Comparison of ENCODE assay signal across 15 mouse cellular contexts in genomic region chr1:61353481-61353880, GRCm38 (mm10).
"Had no signal": no experiment of that assay in that cellular context is flagged by ENCODE, and none has a peak within 500 bp of the region (broad histone marks: within the 10 kb centered on the region; RNA-seq: fewer than 3 reads in every experiment).

No protein-coding gene starts in this region.

- H3K4me2 ChIP-seq: kidney, embryonic 15.5 days; limb, embryonic 13.5 days; liver, embryonic 11.5 days; liver, embryonic 15.5 days; lung, embryonic 14.5 days; midbrain, embryonic 12.5 days; neural tube, embryonic 12.5 days had no signal

- H3K9ac ChIP-seq: kidney, embryonic 15.5 days; limb, embryonic 13.5 days; liver, embryonic 15.5 days; lung, embryonic 14.5 days; midbrain, embryonic 12.5 days; neural tube, embryonic 12.5 days had no signal

- DNase-seq: kidney, postnatal 25 days; layer of hippocampus, postnatal 36 days; lung, embryonic 14.5 days; lung, postnatal 10 days; lung, postnatal 4 days; right cerebral cortex, postnatal 4 days; spleen, adult 18-20 months; thymus, adult 18-20 months; thymus, postnatal 25 days had no signal

- H3K36me3 ChIP-seq: kidney, embryonic 15.5 days; limb, embryonic 13.5 days; liver, embryonic 15.5 days; midbrain, embryonic 12.5 days; neural tube, embryonic 12.5 days had no signal

- H3K4me3 ChIP-seq: kidney, embryonic 15.5 days; limb, embryonic 13.5 days; liver, embryonic 15.5 days; midbrain, embryonic 12.5 days; neural tube, embryonic 12.5 days had no signal

- H3K27ac ChIP-seq: kidney, embryonic 15.5 days; limb, embryonic 13.5 days; liver, embryonic 15.5 days; midbrain, embryonic 12.5 days; neural tube, embryonic 12.5 days had no signal

- H3K9me3 ChIP-seq: kidney, embryonic 15.5 days; limb, embryonic 13.5 days; liver, embryonic 15.5 days; midbrain, embryonic 12.5 days; neural tube, embryonic 12.5 days had no signal

- H3K4me1 ChIP-seq: liver, embryonic 15.5 days had no signal

- H3K27me3 ChIP-seq: kidney, embryonic 15.5 days; limb, embryonic 13.5 days; liver, embryonic 15.5 days; neural tube, embryonic 12.5 days had no signal
